Mouse (Mus musculus): ENCODE measurements around the gene Adamts2. TPM values are rescaled to one million over a fixed set of nuclear protein-coding genes. Genes with fewer than 3 reads are reported as not detected.
A peak's percentile ranks its signal among the peaks of the same experiment; 100 is the strongest.

The Adamts2 gene
- polyA plus RNA-seq, 1 experiment from 2014 or later: 29.4 TPM

DNA sequence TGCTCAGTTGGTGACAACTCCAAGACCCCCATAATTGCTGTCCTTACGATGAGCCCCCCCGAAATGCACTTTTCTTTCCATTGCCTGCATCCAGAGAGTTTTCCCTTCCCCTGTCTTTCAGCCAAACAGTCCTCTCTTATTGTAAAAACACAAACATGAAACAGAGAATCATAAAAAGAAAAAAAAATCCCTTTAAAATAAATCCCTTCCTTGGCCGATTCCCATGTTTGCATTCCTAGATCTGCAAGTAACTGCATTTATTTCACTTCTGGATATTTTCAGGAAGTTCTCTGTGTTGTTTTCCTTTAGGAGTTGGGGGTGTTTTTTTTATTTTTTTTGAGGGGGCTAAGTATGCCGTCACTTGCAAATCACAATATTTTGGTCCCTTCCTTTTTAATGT is 19.0 kb downstream of the Adamts2 start:
- H3K27me3 ChIP-seq (replicated peaks; ENCODE audit: insufficient read depth, low read length): no peaks in the 10 kb centered on the region
- ATAC-seq (no peak), DNase-seq (ENCODE audit: low spot score) (no peak)
- H3K4me1 ChIP-seq (ENCODE audit: insufficient read depth, low read depth, low read length): no peaks in the 10 kb centered on the region
- TF ChIP-seq CTCF (IDR thresholded peaks at IDR 0.05) (no peak), EP300 (IDR thresholded peaks at IDR 0.05) (no peak)
- H3K9me3 ChIP-seq (ENCODE audit: low read length): no peaks in the 10 kb centered on the region
- no peak overlapping the region for H3K9ac ChIP-seq (replicated peaks; ENCODE audit: low read depth)
- no peaks in the 10 kb centered on the region for H3K36me3 ChIP-seq (ENCODE audit: insufficient read depth, low read length)
- no peak overlapping the region for H3K27ac ChIP-seq (ENCODE audit: low read length)
- no peak overlapping the region for H3K4me3 ChIP-seq (ENCODE audit: low read depth, low read length)
- 53% methylated on average over 4 of the region's 4 CpGs for WGBS
- H3K4me2 ChIP-seq (replicated peaks; ENCODE audit: low read depth, low read length): no peak overlapping the region

DNA sequence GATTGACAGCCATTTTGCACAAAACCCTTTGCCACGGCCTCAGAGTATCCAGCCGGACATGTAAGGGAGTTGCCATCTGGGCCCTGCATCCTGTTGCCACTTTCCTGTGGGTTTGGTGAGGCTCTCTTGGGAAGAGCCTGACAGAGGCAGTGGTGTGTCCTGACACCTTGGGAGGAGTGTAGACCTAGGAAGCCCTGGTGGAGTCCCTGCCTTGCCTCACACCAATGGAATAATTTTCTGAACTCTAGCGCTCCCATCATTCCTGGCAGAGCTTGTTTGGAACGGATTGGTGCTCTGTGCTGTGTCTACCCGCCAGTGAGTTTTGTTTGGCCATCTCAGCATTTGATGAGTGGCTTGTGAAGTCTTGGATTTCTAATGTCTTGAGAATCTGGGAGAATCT is 19.5 kb downstream of the Adamts2 start:
- ATAC-seq: no peak
- H3K4me2 ChIP-seq (replicated peaks; ENCODE audit: low read depth, low read length): no peak overlapping the region
- TF ChIP-seq EP300 (IDR thresholded peaks at IDR 0.05): no peak
- no peak for TF ChIP-seq CTCF (IDR thresholded peaks at IDR 0.05)

DNA sequence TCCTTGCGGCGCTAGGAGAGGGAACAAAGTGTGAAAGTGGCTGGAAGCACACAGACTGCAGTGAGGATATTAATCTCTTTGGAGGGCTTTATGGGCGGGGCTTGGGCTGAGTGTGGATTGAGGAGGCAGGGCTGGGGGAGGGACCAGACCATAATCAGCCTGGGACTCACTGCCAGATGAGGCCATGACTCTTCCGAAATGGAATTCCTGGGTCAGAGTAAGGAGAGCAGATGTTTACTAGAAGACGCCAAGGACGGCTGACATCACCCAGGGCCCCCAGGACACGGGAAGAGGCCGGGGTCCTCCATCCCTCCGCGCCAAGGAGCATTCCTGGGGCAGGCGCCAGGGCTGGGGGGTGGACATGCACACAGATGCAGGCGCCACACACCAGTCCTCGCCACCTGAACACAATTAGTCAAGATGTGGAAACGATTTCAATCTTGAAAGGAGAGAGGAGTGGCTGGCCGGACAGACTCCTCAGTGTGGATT is 20.4 kb downstream of the Adamts2 start:
- ATAC-seq (peak; percentile 89), DNase-seq (ENCODE audit: low spot score) (peak; percentile 92)
- no peaks in the 10 kb centered on the region for H3K27me3 ChIP-seq (replicated peaks; ENCODE audit: insufficient read depth, low read length)
- H3K4me3 ChIP-seq (ENCODE audit: low read depth, low read length): no peak overlapping the region
- 19% methylated on average over 15 of the region's 15 CpGs for WGBS
- H3K4me2 ChIP-seq (replicated peaks; ENCODE audit: low read depth, low read length): peak overlapping the region; percentile 17; the same call in 1 of the 2 replicates
- peak overlapping the region; percentile 54 for H3K27ac ChIP-seq (ENCODE audit: low read length)
- no peaks in the 10 kb centered on the region for H3K36me3 ChIP-seq (ENCODE audit: insufficient read depth, low read length)
- H3K9ac ChIP-seq (replicated peaks; ENCODE audit: low read depth): no peak overlapping the region
- no peak for TF ChIP-seq CTCF (IDR thresholded peaks at IDR 0.05)
- peak; percentile 48; the same call in 1 of the 2 replicates for TF ChIP-seq EP300 (IDR thresholded peaks at IDR 0.05)
- H3K9me3 ChIP-seq (ENCODE audit: low read length): no peaks in the 10 kb centered on the region
- no peaks in the 10 kb centered on the region for H3K4me1 ChIP-seq (ENCODE audit: insufficient read depth, low read depth, low read length)

More for the DNA sequence above, 19.5 kb downstream of the Adamts2 start:
- no peaks in the 10 kb centered on the region for H3K4me1 ChIP-seq (ENCODE audit: insufficient read depth, low read depth, low read length)
- H3K9me3 ChIP-seq (ENCODE audit: low read length): no peaks in the 10 kb centered on the region
- no peak overlapping the region for H3K9ac ChIP-seq (replicated peaks; ENCODE audit: low read depth)
- 48% methylated on average over 5 of the region's 5 CpGs for WGBS
- peak; percentile 30 for DNase-seq (ENCODE audit: low spot score)
- H3K4me3 ChIP-seq (ENCODE audit: low read depth, low read length): no peak overlapping the region
- H3K27ac ChIP-seq (ENCODE audit: low read length): peak overlapping the region; percentile 47; the same call in 1 of the 2 replicates
- H3K36me3 ChIP-seq (ENCODE audit: insufficient read depth, low read length): no peaks in the 10 kb centered on the region
- H3K27me3 ChIP-seq (replicated peaks; ENCODE audit: insufficient read depth, low read length): no peaks in the 10 kb centered on the region

DNA sequence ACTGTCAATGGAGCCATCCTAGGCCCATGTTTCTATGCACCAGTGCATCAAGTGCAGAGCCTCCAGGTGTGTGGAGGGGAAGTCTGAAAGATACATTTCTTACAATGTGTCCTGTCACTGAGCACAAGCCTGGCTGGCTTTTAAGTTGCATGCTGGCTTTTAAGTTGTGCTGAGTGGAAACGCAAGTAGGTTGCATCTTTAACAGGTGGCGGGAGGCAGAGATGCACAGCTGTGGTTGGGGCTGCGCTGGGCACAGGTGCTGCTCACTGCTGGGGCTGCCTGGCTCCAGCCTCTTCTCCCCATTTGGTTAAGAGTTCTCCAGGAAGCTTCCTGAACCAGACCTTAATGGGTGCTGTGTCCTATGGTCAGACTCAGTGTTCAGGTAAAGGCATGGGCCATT is 21.9 kb downstream of the Adamts2 start:
- 82% methylated on average over 3 of the region's 3 CpGs for WGBS
- Histone ChIP-seq H3K4me1 (ENCODE audit: insufficient read depth, low read depth, low read length) (no peaks in the 10 kb centered on the region), H3K27me3 (replicated peaks; ENCODE audit: insufficient read depth, low read length) (no peaks in the 10 kb centered on the region), H3K4me3 (ENCODE audit: low read depth, low read length) (no peak overlapping the region), H3K36me3 (ENCODE audit: insufficient read depth, low read length) (no peaks in the 10 kb centered on the region), H3K27ac (ENCODE audit: low read length) (no peak overlapping the region), H3K9ac (replicated peaks; ENCODE audit: low read depth) (no peak overlapping the region), H3K4me2 (replicated peaks; ENCODE audit: low read depth, low read length) (no peak overlapping the region), H3K9me3 (ENCODE audit: low read length) (no peaks in the 10 kb centered on the region)
- no peak for ATAC-seq
- TF ChIP-seq EP300 (IDR thresholded peaks at IDR 0.05): no peak
- no peak for TF ChIP-seq CTCF (IDR thresholded peaks at IDR 0.05)
- DNase-seq (ENCODE audit: low spot score): no peak

DNA sequence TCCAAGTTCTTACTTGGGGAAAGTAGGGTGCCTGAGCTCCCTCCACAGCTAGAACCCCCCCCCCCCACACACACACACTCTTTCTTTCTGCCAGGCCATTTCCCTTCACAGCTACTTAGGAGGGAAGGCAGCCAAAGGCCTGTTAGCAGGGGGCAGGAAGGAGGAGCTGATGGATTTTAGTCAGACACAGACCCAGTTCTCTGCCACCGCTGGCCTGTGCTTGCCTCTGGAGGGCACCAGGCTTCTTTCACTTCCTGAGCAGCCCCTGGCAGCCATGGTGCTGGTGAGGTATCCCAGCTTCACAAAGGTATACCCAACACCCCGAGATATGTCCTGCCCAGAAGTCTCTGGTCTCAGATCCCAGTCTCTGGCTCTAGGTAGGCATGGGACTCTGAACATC is 22.4 kb downstream of the Adamts2 start:
- DNase-seq (ENCODE audit: low spot score) (peak; percentile 75), ATAC-seq (peak; percentile 65)
- TF ChIP-seq CTCF (IDR thresholded peaks at IDR 0.05) (peak; percentile 61), EP300 (IDR thresholded peaks at IDR 0.05) (no peak)
- H3K4me3 ChIP-seq (ENCODE audit: low read depth, low read length): no peak overlapping the region
- H3K4me2 ChIP-seq (replicated peaks; ENCODE audit: low read depth, low read length): no peak overlapping the region
- no peaks in the 10 kb centered on the region for H3K4me1 ChIP-seq (ENCODE audit: insufficient read depth, low read depth, low read length)
- 22% methylated on average over 2 of the region's 2 CpGs for WGBS
- H3K36me3 ChIP-seq (ENCODE audit: insufficient read depth, low read length): no peaks in the 10 kb centered on the region
- peak overlapping the region; percentile 51; the same call in 1 of the 2 replicates for H3K27ac ChIP-seq (ENCODE audit: low read length)
- H3K27me3 ChIP-seq (replicated peaks; ENCODE audit: insufficient read depth, low read length): no peaks in the 10 kb centered on the region
- H3K9ac ChIP-seq (replicated peaks; ENCODE audit: low read depth): no peak overlapping the region
- H3K9me3 ChIP-seq (ENCODE audit: low read length): no peaks in the 10 kb centered on the region

DNA sequence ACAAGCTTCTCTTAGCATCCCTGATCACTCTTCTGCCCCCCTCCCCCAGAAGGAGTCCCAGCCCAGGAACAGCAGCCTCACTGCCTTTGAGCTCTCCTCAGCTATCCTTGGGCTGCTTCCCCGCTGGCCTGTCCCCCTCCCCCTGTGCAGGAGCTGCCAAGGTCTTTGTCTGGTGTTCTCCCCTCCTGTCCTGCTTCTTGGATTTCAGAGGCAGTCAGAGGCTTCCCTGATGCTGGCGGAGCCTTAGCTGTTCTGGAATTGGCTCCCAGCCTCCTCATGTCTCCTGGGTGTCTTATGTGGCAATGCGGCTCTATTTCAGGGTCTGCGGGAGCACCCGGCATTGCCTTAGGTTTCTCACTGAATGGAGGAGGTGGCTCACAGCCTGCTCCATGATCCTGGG is 22.8 kb downstream of the Adamts2 start:
- Histone ChIP-seq H3K27ac (ENCODE audit: low read length) (peak overlapping the region; percentile 51), H3K4me2 (replicated peaks; ENCODE audit: low read depth, low read length) (no peak overlapping the region), H3K36me3 (ENCODE audit: insufficient read depth, low read length) (no peaks in the 10 kb centered on the region), H3K4me1 (ENCODE audit: insufficient read depth, low read depth, low read length) (no peaks in the 10 kb centered on the region), H3K4me3 (ENCODE audit: low read depth, low read length) (no peak overlapping the region), H3K9ac (replicated peaks; ENCODE audit: low read depth) (no peak overlapping the region), H3K9me3 (ENCODE audit: low read length) (no peaks in the 10 kb centered on the region), H3K27me3 (replicated peaks; ENCODE audit: insufficient read depth, low read length) (no peaks in the 10 kb centered on the region)
- TF ChIP-seq CTCF (IDR thresholded peaks at IDR 0.05) (no peak), EP300 (IDR thresholded peaks at IDR 0.05) (no peak)
- 58% methylated on average over 5 of the region's 5 CpGs for WGBS
- peak; percentile 34 for ATAC-seq
- DNase-seq (ENCODE audit: low spot score): peak; percentile 71

DNA sequence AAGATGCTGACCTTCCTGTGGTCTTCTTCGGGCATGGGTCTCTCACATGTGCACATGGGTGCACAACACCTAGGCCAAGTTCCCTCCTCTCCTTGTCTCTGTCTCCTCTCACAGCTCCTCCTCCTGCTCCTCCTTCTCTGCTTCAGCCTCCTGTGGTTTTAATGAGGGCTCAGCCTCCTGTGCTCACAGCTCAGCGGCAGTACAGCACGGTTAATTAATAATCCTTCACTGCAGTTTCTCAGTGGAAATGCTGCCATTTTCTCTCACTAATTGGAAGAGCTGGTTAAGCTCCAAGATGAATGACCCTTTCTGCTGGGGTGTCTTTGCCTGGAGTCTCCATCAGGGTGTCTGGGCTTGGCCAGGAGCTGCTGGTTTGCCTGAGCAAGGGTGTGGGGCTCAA is 27.0 kb downstream of the Adamts2 start:
- Histone ChIP-seq H3K9me3 (ENCODE audit: low read length) (no peaks in the 10 kb centered on the region), H3K27me3 (replicated peaks; ENCODE audit: insufficient read depth, low read length) (no peaks in the 10 kb centered on the region), H3K4me1 (ENCODE audit: insufficient read depth, low read depth, low read length) (no peaks in the 10 kb centered on the region), H3K27ac (ENCODE audit: low read length) (no peak overlapping the region), H3K36me3 (ENCODE audit: insufficient read depth, low read length) (no peaks in the 10 kb centered on the region), H3K9ac (replicated peaks; ENCODE audit: low read depth) (no peak overlapping the region), H3K4me3 (ENCODE audit: low read depth, low read length) (no peak overlapping the region), H3K4me2 (replicated peaks; ENCODE audit: low read depth, low read length) (no peak overlapping the region)
- DNase-seq (ENCODE audit: low spot score): no peak
- ATAC-seq: no peak
- WGBS: 51% methylated on average over 3 of the region's 3 CpGs
- TF ChIP-seq EP300 (IDR thresholded peaks at IDR 0.05) (no peak), CTCF (IDR thresholded peaks at IDR 0.05) (no peak)

All from lung, postnatal 0 days (tissue).